Mouse (Mus musculus) heart, postnatal 14 days (tissue): ENCODE measurements around the gene Tgm2. TPM values are rescaled to one million over a fixed set of nuclear protein-coding genes. Genes with fewer than 3 reads are reported as not detected.
A peak's percentile ranks its signal among the peaks of the same experiment; 100 is the strongest.

Experiments used
- DNase-seq, 2 experiments: peaks; one replicate each; pipeline ENCODE4 v3.0.0; 2021 to 2022
- intact Hi-C: fragments of 180-260 bp; cut with DNase I; formaldehyde crosslinking; loops from one replicate; pipeline ENCODE4 v1.15.1; 2025
- total RNA-seq, 2 experiments: library from RNA; stranded (reverse); gene quantifications; 2 replicates each; pipeline ENCODE4 v1.2.3; 2021

The Tgm2 gene
- total RNA-seq, 2 experiments from 2014 or later = 181 to 209 TPM

DNA sequence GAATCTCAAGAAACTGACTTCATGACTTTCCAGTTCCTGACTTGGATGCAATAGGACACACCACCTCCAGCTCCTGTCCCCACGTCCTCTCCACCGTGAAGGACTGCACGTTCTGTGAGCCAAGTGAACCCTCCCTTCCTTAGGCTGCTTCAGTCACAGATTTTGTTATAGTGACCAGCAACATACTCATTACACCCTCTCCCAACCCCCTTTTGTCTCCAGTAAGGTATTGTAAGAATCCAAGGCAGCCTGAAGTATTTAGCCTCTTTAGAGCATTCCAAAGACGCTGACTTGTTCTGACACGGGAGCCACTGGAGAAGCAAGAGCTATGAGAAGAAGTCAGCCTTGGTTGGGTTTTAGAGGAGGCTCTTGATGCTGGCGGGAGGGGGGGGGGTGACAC, 23.1 kb upstream of the Tgm2 start:
- intact Hi-C loops = no loop called here
- no peak for DNase-seq

DNA sequence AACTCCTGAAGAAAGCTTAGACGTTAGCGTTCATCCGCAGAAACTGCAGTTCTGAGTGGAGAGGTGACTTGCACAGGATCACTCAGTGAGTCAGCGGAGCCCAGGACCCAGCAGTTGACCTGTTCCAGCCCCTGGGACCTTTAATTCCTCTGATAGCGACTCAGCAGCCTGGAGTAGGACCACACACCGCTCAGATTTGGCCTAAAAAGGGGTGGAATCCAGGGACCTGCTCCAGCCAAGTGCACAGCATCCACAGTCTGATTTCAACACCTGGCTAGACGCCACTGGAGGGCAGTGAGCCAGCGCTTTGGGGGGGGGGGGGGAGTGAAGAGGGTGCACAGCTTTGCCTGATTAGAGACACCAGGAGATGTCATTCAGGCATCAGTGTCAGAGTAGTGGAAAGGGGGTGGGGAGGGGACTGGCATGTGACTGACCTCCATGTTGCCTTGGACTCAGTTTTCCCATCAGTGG, 22.5 kb upstream of the Tgm2 start:
- intact Hi-C loops = no loop called here

DNA sequence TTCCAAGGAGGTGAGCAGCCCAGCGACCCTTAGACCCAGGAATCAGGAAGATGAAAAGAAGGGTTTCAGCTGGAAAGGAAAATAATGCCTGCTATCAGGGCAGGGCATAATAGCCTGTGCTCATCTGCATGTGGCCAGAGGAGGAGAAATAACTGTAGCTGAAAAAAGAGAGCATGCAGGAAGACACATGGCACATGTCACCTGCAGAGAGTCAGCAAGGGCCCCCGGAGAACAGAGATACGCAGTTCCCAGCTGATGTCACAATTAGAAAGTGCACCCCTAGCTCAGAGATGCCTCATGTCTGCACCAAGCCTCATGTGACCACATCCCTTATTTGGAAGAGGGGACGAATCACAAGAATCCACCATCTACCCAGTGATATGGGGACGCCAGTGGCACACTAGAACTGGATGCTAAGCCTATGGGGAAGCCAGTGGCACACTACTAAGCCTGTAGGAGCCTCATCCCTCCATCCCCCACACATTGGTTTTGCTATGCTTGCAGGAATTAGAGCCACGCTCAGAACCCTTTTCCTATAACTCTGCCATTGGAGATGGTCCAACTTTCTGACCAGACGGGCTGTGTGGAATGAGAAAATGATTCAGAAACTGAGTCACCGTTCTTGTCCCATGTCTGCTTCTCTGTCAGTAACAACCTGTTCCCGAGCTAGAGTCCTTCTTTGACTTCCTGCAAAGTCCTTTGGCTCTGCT, 21.4 kb upstream of the Tgm2 start:
- intact Hi-C loops = no loop called here
- DNase-seq = no peak

More for the DNA sequence above, 22.5 kb upstream of the Tgm2 start:
- peak; percentile 61 to 63 for DNase-seq

DNA sequence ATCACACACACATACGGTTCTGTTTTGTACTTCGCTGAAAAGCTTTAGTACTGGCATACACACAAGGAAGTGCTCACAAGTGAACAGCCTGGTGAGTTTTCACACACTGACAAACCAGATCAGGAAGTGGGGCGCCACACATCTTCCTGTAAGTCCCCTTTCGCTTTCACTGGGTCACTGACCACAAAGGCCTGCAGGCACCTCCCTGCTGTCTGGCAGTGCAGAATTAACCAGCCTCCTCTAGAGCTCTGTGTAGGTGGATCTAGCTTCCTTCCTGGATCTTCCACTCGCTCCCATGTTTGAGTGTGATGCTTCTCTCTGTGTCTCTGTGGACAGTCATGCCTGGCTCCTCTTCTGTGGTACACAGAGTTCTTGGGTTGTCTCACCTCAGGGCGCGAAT, 20.4 kb upstream of the Tgm2 start:
- DNase-seq = no peak
- intact Hi-C loops = no loop called here

DNA sequence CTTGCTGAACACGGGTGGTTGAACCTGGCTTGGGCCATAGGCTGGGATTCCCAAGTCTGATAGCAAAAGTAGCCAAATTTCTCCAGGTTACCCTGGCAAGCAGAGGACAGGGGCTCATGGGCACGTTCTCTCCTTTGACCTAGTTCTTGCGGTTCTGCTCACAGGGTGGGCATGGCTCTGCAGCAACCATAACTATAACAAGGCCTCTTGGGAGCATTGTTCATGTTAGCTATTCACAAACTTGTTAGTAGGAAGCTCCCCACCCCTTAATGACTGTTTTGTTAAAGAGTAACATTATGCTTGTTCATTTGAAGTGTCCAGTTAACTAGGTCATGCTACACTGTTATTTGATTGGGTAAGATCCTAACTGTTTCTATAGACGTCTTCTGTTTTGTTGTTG, 19.5 kb upstream of the Tgm2 start:
- intact Hi-C loops = no loop called here
- DNase-seq = no peak

DNA sequence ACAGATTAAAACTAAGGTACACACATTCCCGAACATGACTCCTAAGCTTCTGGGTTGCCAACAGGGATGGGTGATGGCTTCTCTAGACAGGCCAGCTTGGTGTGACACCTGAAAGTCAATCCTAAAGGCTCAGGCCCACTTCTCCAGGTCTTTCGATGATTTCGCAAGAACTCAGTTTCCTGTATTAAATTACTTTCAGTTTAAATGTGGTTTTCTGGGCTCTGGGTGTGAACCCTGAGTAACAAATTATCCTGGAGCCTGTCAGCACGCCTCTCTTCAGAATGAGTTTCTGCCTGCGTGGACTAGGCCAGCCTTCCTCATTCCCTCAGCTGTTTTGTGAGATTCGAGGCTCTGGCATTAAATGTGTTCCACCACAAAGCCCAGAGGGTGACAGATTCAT, 16.8 kb upstream of the Tgm2 start:
- no peak for DNase-seq
- intact Hi-C loops = no loop called here

DNA sequence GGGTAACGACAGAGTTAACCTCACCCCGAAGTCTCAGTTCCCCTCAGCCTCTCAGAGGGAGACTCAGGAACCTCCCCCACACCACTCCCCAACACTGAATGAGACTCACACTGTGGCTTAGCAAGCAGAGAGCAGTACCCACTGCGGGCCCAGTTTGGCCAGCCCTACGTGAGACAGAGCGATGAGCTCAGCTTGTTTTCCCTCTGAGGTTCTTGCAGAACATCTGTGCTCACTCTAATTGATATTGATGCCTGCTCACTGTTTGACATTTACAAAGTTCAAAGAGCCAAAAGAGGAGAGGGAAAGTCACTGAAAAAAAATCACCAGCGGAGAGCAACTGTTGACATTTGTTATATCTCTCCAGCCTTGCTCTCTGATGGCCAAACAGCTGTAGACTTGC, 15.5 kb upstream of the Tgm2 start:
- intact Hi-C loops = no loop called here
- no peak for DNase-seq

DNA sequence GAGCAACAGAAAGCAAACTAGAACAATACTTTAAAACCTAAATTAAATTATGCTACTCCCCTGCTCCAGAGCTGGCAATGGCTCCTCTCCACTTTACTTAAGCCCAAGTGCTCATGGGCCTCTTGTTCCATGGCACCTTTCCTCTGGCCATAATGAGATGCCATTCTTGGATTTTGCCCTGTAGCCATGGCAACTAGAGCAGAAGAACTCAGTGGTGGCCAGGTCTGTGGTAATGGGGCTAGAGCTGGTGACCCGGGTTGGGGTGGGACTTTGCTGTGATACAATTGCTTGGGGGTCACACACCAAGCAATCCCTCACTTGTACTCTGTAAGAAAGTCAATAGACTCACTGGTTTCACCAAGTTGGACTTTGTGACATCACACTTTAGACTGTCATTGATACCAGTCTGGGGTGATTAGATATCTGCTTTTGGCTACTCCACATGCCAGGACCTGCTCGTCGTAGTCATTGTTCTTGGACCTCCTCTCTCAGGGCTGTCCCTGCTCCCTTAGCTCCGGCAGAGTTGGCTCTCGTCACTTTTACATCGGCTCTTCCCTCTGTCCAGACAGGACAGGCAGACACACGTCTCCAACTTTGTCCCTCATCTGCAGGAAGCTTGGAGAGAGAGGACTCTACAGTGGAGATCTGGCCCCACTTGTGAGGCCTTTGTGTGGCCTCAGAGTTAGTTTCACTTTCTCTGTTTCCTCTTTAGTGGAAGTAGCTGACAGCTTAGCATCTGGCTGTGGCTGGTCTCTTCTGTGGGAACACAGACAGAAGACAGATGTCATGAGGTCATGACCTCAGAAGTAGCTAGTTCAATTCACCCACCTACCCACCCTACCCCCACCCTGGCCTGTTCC, 13.4 kb upstream of the Tgm2 start:
- peak in 1 of 2 experiments; percentile 44 for DNase-seq
- intact Hi-C loops = no loop called here

DNA sequence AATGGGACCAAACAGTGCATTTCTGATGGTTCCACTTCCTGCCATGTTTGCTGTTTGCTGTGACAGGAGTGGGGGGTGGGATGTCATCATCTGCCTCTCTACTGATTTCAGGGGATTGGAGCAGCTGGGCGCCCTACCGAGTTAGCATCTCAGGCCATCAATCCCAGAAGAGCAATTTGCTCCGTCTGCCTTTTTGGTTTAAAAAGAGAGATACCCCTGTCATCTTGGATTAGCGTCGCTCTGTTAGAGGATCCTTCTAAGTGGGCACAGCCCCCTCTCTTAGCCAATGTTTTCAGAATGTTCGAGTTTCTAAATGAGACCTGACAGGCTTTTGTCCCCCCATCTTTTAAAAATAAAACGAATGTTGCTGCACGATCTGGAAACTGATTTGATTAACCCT, 11.4 kb upstream of the Tgm2 start:
- no peak for DNase-seq
- intact Hi-C loops = no loop called here

DNA sequence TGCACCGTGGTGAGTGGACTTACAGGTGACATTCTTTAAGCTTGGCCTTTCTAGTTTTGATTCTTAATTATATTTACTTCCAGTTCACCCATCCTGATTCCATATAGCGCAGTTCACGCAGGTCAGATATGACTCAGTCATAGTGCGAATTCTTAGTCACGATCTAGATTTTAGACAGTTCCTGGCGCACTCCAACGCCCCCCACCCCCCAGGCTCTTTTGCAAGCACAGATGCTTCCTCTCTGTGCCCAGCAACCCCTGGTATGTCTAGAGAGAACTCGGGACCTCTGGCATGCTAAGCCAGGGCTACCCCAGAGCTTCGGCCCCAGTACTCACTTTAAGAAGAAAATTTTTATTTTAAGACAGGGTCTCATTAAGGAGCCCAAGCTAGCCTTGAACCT, 10.3 kb upstream of the Tgm2 start:
- DNase-seq = no peak
- intact Hi-C loops = no loop called here

DNA sequence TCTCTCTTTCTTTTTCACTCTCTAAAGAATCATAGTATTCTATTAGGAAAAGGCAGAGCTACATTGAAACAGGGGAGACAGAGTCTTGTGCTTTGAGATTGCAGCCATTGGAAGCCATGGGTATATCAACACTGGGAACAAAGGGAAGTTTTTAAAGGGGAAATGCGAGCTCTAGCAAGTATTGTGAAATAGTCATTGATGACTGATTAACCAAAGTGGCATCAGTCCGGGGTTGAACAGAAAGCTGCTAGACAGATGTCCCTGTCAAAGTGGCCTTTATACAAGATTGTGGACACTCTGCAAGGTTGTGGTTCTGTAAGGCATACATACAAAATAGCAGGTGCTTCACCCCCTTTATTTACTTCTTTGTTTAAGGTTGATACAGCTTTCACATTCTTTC, 9.4 kb upstream of the Tgm2 start:
- intact Hi-C loops = no loop called here
- no peak for DNase-seq

DNA sequence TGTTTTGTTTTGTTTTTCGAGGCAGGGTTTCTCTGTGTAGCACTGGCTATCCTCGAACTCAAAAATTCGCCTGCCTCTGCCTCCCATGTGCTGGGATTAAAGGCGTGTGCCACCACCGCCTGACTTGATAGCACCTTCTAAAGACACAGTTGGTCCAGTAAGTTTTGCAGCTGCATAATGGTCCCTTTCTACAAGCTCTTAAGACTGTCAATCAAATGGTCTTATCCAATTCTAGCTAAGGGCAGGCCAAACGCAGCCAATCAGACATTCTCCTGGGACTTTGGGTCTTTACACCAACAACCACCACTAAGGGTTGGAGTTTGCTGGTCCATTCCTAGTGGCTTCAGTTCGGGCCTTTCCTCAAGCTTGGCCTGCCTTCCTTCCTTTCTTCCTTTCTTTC, 8.9 kb upstream of the Tgm2 start:
- DNase-seq = no peak
- intact Hi-C loops = no loop called here

DNA sequence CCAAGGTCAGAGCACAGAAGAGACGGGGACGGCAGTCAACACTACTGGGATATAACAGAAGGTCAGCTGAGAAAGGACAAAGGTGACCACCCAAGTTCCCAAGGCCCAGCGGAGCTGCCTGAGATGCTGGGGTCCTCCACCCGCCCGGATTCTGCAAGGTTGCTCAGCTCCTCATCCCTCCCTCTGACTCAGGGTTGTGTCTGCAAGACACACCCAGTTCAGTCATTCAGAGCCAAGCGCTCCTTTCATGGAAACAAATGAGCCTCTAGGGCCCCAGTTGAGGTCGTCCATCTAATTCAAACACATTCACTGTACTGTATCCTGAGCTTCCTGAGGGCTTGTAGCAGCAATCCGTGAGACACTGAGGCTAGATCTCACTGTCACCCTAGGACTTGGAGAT, 8.4 kb upstream of the Tgm2 start:
- DNase-seq = no peak
- intact Hi-C loops = no loop called here

DNA sequence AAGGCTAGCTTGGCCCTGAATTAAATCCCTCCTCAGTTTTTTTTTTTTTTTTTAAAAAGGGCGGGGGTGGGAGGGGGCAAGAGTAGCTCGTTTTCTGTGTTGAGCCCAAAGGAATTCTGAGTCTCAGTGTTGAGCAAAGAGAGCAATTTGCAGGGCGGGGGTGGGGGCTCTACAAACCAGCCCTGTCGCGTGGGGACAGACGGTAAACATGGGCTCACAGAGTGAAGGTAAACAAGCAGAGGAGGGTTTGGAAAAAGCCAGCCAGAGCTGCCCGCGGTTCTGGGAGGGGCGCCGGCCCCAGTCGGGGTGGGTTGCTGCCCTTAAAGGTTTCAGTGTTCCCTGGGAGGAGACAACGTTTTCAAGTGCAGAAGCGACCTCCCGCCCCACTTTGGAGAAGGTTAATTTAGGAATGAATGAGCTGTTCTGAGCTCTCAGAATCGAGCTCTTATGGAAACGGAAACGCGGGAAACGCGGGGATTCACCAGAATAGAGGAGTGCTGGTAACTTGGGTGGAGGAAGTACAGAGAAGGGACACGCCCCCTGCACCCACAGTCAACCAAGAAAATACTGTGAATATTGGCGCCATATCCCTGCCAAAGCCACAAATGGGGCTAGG, 7.6 kb upstream of the Tgm2 start:
- intact Hi-C loops = no loop called here
- DNase-seq = no peak

DNA sequence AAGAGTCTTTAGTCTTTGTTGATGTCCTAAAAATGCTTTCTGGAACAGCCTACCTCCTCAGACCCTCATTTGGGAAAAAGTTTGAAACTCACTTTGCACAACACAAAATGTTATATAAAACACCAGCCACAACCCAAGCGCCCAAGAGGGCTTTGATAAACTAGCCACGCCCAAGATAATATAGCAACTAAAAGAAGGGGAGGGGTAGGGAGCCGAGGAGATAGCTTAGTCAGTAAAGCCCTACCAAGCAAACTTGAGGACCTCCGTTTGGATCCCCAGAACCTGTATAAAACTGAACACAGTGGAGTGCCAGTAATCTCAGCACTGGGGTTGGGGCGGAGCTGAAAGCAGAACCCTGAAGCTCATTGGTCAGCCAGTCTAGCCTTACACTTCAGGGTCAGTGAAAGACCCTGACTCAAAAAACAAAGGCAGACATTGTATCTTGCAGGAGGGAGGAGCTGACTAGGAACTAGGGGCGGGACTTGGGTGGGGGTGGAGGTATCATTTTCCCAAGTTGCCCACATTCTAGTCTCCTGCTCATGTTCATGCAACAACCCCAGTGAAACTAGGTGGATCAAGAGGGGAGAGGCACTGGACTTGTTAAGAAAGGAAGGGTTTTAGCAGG, 6.6 kb upstream of the Tgm2 start:
- intact Hi-C loops = no loop called here

DNA sequence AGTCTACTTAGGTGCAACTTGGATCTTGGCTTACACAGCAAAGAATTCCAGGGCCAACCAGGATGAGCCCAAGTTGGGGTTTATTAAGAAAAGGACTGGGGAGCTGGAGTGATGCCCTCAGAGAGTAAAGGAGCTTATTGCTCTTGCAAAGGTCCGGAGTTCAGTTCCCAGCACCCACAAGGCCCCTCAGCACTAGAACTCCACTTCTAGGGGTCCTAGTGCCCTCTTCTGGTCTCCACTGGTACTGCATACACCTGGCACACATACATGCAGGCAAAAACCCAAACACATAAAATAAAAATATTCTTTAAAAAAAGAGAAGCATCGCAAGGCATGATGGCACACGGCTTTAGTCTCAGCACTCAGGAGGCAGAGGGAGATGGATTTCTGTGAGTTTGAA, 4.8 kb upstream of the Tgm2 start:
- DNase-seq = no peak
- intact Hi-C loops = no loop called here

More for the DNA sequence above, 6.6 kb upstream of the Tgm2 start:
- DNase-seq = no peak

DNA sequence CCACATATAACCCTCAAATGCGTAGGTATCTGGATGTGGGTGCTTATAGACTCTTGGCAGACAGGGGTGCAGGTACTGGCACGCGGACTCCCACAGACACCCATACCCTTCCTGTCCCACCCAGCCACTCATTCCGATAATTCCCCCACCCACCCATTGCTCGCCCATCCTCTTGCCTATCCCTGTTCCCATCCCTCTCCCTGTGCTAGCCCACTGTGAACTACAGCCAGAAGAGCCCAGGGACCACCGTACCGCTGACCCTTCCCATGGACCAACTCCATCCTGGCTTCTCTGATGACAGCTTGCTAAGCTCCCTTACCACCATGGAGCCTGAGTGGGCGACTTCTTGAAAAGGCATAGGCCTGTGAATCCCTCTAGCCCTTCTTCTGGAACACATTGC, 735 bp upstream of the Tgm2 start:
- intact Hi-C loops = loop anchor here (1.0 to 5.0 kb wide), 5 partner anchors 32 to 100 kb away; no protein-coding TSS in a partner anchor
- DNase-seq = no peak

DNA sequence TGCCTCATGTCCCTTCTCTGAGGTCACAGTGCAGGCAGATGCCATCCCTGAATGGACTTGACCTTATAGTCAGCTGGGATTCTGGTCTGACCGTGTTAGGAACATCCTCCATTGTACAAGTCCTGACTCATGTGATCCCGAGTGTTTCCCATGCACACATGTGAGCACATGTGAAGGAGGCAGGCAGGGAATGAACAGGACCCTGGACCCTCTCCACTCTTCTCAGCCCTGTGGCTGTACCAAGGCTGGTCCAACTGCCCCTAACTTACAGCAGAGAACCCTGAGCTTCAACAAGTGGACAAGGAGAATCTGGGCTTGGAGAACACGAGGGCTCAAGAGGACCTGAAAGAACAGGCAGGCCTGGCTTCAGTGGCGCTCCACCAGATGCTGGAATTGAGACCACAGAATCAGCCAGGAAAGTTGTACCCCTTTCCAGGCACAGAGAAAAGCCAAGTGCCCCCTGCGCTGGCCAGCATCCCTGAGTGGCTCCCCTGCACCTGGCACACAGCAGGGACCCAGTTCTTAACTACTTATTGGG, 639 bp downstream of the Tgm2 start:
- intact Hi-C loops = loop anchor here (1.0 to 5.0 kb wide), 5 partner anchors 33 to 98 kb away; no protein-coding TSS in a partner anchor
- no peak for DNase-seq

DNA sequence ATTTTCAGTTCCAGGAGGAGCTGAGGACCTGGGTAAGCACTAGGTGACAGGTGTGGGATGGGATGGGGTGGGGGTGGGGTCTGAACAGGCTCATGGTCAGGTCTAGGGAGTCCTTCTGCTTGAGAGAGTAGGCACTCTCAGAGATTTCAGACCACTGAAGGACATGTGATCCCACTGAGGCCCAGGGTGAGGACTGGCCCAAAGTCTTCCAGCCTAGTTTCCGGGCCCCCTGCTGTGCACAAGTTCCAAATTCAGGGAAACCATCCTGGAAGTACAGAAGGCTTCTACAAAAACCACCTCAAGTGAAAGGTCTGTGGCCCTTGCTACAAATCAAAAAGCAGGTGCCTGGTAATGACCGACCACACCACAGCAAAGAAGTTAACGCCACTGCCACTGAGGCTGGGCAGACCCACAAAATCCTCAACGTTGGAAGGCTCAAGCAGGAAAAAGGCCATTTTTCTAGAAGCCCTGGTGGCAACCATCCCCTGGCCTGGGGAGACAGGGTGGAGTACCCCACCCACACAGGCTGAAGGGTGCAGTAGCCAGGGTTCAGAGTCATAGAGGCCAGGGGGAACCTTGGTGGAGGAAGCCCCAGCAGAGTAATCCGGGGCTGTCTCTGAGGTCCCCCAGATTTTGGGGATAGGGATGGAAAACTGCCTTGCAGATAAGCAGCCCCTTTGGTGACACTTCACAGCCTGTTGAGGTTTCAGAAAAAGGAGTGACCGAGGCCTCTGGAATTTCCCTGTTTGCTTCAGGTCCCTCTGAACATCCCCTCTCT, 1.3 kb downstream of the Tgm2 start:
- no peak for DNase-seq
- intact Hi-C loops = loop anchor here (5.0 kb wide), 2 partner anchors 83 to 98 kb away; no protein-coding TSS in a partner anchor

DNA sequence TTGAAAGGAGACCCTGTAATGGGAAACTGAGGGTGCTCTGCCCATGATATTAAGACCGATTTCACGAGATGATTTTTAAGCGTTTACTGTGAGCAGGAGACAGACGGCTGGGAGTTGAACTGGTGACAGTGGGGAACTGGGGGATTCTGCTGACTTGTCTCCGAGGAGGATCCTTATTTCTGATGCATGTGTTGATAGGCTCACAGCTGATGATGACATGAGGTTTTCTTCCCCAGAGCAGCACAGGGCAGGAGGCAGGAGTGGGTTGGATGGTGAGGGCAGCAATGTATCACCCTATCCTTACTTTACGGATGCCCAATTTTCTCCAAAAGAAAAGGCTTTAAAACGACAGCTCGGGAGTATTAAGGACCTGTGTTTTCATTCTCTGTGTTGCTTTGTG, 2.0 kb downstream of the Tgm2 start:
- DNase-seq = no peak
- intact Hi-C loops = no loop called here
